Mouse (Mus musculus): Measurements from ENCODE around the gene Hmgn2. TPM values are rescaled to one million over a fixed set of nuclear protein-coding genes. Genes with fewer than 3 reads are reported as not detected.
A peak's percentile ranks its signal among the peaks of the same experiment; 100 is the strongest.
"Not testable (repeated sequence)": the region's sequence is repeated elsewhere in the genome, so short reads cannot be mapped to it uniquely, and the experiment has no call there.

Gene Hmgn2
- polyA plus RNA-seq, 1 experiment from 2014 or later, result 2,841 TPM

DNA sequence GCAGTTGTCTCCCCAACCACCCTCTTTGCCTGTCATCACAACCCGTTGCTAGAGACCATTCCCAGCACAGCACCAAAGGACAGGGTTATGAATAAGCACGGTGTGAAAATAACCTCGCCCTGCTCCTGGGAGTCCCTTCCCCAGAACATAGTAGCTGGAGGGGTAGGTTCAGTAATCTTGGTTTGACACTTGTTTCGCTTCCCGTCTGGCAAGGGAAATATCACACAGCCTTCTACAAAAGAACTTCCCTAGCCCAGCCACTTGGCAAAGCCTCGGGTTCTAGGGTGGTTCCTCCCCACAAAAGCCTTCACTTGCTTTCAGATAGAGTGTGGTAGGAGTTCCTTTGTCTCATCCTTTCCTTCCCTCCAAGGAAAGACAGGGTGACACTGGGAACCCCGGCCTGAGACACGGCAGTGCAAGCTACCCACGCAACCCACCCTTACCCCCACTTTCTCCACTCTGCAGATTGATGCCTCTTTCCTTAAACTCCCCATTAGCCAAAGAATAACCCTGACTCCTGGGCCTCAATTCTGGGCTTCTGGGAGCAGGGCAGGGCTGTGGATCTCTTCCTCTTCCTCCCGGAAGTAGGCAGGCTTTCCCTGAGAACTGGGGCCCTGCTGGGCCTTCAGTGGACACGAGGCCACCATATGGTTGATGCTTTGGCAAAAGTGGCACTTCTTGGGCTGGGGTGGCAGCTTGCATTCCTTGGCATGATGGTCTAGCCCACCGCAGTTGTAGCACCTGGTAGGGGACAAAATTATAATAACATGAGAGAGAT lies 37.3 kb upstream of the Hmgn2 start:
- Histone ChIP-seq H3K27ac (ENCODE audit: low read length) (no peak overlapping the region), H3K4me2 (ENCODE audit: low read depth, low read length) (no peak overlapping the region), H3K4me1 (replicated peaks; ENCODE audit: control insufficient read depth, insufficient read depth, low read length) (peaks cover 4% of the 10 kb centered on the region), H3K4me3 (ENCODE audit: low read length) (no peak overlapping the region), H3K9me3 (ENCODE audit: control insufficient read depth, low read length) (no peaks in the 10 kb centered on the region), H3K36me3 (ENCODE audit: control insufficient read depth, insufficient read depth, low read length) (no peaks in the 10 kb centered on the region), H3K27me3 (ENCODE audit: control insufficient read depth, insufficient read depth, low read depth, low read length) (no peaks in the 10 kb centered on the region), H3K9ac (ENCODE audit: low read length) (no peak overlapping the region)
- WGBS, result 76% methylated on average over 12 of the region's 12 CpGs
- ATAC-seq (ENCODE audit: low read depth), result no peak

GRCm38 (mm10) chr4:134002903-134003302 lies 34.5 kb upstream of the Hmgn2 start:
- Histone ChIP-seq H3K36me3 (ENCODE audit: control insufficient read depth, insufficient read depth, low read length) (no peaks in the 10 kb centered on the region), H3K9me3 (ENCODE audit: control insufficient read depth, low read length) (no peaks in the 10 kb centered on the region), H3K4me1 (replicated peaks; ENCODE audit: control insufficient read depth, insufficient read depth, low read length) (peaks cover 11% of the 10 kb centered on the region), H3K9ac (ENCODE audit: low read length) (no peak overlapping the region), H3K27ac (ENCODE audit: low read length) (no peak overlapping the region), H3K4me2 (ENCODE audit: low read depth, low read length) (no peak overlapping the region), H3K27me3 (ENCODE audit: control insufficient read depth, insufficient read depth, low read depth, low read length) (no peaks in the 10 kb centered on the region), H3K4me3 (ENCODE audit: low read length) (no peak overlapping the region)
- ATAC-seq (ENCODE audit: low read depth), result no peak
- WGBS, result 57% methylated on average over 5 of the region's 5 CpGs

- Histone ChIP-seq H3K4me1 (replicated peaks; ENCODE audit: control insufficient read depth, insufficient read depth, low read length) (peaks cover 11% of the 10 kb centered on the region), H3K27ac (ENCODE audit: low read length) (no peak overlapping the region), H3K4me3 (ENCODE audit: low read length) (no peak overlapping the region), H3K9me3 (ENCODE audit: control insufficient read depth, low read length) (no peaks in the 10 kb centered on the region), H3K4me2 (ENCODE audit: low read depth, low read length) (no peak overlapping the region), H3K9ac (ENCODE audit: low read length) (no peak overlapping the region), H3K27me3 (ENCODE audit: control insufficient read depth, insufficient read depth, low read depth, low read length) (no peaks in the 10 kb centered on the region), H3K36me3 (ENCODE audit: control insufficient read depth, insufficient read depth, low read length) (no peaks in the 10 kb centered on the region)
- 52% methylated on average over 4 of the region's 4 CpGs for WGBS
- no peak for ATAC-seq (ENCODE audit: low read depth)
Observed at GRCm38 (mm10) chr4:134002246-134002645, 33.8 kb upstream of the Hmgn2 start.

- no peak overlapping the region for H3K4me2 ChIP-seq (ENCODE audit: low read depth, low read length)
- no peak overlapping the region for H3K9ac ChIP-seq (ENCODE audit: low read length)
- H3K4me1 ChIP-seq (replicated peaks; ENCODE audit: control insufficient read depth, insufficient read depth, low read length), result peaks cover 11% of the 10 kb centered on the region
- no peaks in the 10 kb centered on the region for H3K36me3 ChIP-seq (ENCODE audit: control insufficient read depth, insufficient read depth, low read length)
- no peak for ATAC-seq (ENCODE audit: low read depth)
- WGBS, result 47% methylated on average over 10 of the region's 10 CpGs
- H3K27me3 ChIP-seq (ENCODE audit: control insufficient read depth, insufficient read depth, low read depth, low read length), result no peaks in the 10 kb centered on the region
- no peaks in the 10 kb centered on the region for H3K9me3 ChIP-seq (ENCODE audit: control insufficient read depth, low read length)
- no peak overlapping the region for H3K27ac ChIP-seq (ENCODE audit: low read length)
- no peak overlapping the region for H3K4me3 ChIP-seq (ENCODE audit: low read length)
Observed at GRCm38 (mm10) chr4:134001710-134002109, 33.3 kb upstream of the Hmgn2 start.

GRCm38 (mm10) chr4:134000466-134001438 lies 32.3 kb upstream of the Hmgn2 start, which contains the start of gene Dhdds:
Gene Dhdds (minus strand): TSS chr4:134000918.
- Histone ChIP-seq H3K9me3 (ENCODE audit: control insufficient read depth, low read length) (no peaks in the 10 kb centered on the region), H3K27ac (ENCODE audit: low read length) (0 out of 2 replicates have a peak within 1 kb of the TSS, but pooled peaks have one; percentile 23)
- WGBS, result 1% methylated on average over 49 of the region's 49 CpGs

GRCm38 (mm10) chr4:133994697-133995096 lies 26.2 kb upstream of the Hmgn2 start:
- H3K4me3 ChIP-seq (ENCODE audit: low read length), result no peak overlapping the region
- no peak overlapping the region for H3K4me2 ChIP-seq (ENCODE audit: low read depth, low read length)
- H3K27me3 ChIP-seq (ENCODE audit: control insufficient read depth, insufficient read depth, low read depth, low read length), result no peaks in the 10 kb centered on the region
- no peaks in the 10 kb centered on the region for H3K9me3 ChIP-seq (ENCODE audit: control insufficient read depth, low read length)
- H3K27ac ChIP-seq (ENCODE audit: low read length), result no peak overlapping the region
- H3K9ac ChIP-seq (ENCODE audit: low read length), result no peak overlapping the region
- no peak for ATAC-seq (ENCODE audit: low read depth)
- peaks cover 3% of the 10 kb centered on the region for H3K4me1 ChIP-seq (replicated peaks; ENCODE audit: control insufficient read depth, insufficient read depth, low read length)
- 83% methylated on average over 8 of the region's 8 CpGs for WGBS
- H3K36me3 ChIP-seq (ENCODE audit: control insufficient read depth, insufficient read depth, low read length), result peaks cover 23% of the 10 kb centered on the region

More at GRCm38 (mm10) chr4:134000466-134001438, 32.3 kb upstream of the Hmgn2 start, which contains the start of gene Dhdds:
- peak; percentile 99 for ATAC-seq (ENCODE audit: low read depth)
- peak within 1 kb of the TSS; percentile 87 for H3K9ac ChIP-seq (ENCODE audit: low read length)
- H3K36me3 ChIP-seq (ENCODE audit: control insufficient read depth, insufficient read depth, low read length), result no peaks in the 10 kb centered on the region
- H3K4me1 ChIP-seq (replicated peaks; ENCODE audit: control insufficient read depth, insufficient read depth, low read length), result peaks cover 11% of the 10 kb centered on the region
- H3K27me3 ChIP-seq (ENCODE audit: control insufficient read depth, insufficient read depth, low read depth, low read length), result no peaks in the 10 kb centered on the region
- peak within 1 kb of the TSS; percentile 80 for H3K4me2 ChIP-seq (ENCODE audit: low read depth, low read length)
- H3K4me3 ChIP-seq (ENCODE audit: low read length), result peak within 1 kb of the TSS; percentile 73

DNA sequence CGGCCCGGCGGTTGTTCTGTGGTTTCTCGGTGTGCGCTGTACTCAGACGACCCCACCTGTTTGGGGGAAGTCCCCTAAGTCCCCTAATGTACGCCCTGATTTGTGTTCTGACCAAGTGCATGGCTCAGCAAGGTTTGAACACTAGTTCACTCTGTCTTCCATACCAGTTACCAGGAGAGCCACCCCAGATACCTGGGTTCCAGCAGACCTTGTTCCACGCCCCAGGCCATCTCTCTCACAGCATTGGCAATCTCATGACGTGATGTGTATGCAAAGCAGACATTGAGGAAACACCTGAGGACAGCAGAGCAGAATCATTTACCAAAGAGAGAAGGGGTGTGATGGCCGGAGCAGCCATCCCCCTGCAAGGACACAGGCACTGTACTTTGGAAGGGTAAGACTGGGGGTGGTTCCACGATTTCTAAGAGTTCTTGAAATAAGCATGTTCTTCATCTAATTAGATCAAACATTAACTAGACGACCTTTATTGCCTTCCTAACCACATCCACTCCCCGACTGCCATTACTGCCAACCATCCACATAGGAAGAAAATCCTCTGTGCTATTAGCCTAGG lies 22.7 kb upstream of the Hmgn2 start:
- Histone ChIP-seq H3K9me3 (ENCODE audit: control insufficient read depth, low read length) (no peaks in the 10 kb centered on the region), H3K4me2 (ENCODE audit: low read depth, low read length) (no peak overlapping the region), H3K36me3 (ENCODE audit: control insufficient read depth, insufficient read depth, low read length) (peaks cover 36% of the 10 kb centered on the region), H3K27ac (ENCODE audit: low read length) (no peak overlapping the region), H3K4me1 (replicated peaks; ENCODE audit: control insufficient read depth, insufficient read depth, low read length) (no peaks in the 10 kb centered on the region), H3K27me3 (ENCODE audit: control insufficient read depth, insufficient read depth, low read depth, low read length) (no peaks in the 10 kb centered on the region), H3K4me3 (ENCODE audit: low read length) (no peak overlapping the region), H3K9ac (ENCODE audit: low read length) (no peak overlapping the region)
- ATAC-seq (ENCODE audit: low read depth), result no peak
- WGBS, result 85% methylated on average over 13 of the region's 13 CpGs

DNA sequence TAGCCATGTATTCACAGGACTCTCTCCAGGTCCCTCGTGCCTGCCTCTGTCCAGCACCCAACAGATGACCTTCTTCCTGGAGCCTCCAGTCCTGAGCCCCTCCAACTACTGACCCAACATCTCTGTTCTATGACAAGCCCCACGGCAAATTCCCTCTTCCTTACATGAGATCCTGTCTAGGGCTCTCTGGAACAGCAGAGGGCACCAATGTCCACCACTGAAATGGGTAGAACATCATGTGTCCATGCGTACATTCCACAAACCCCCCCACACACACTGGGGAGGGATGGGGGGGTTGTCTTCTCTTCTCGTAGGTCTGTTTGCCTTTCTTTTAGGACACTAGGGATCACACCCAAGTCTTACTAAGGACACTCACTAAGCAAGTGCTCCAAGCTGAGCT lies 21.6 kb upstream of the Hmgn2 start:
- H3K4me3 ChIP-seq (ENCODE audit: low read length), result no peak overlapping the region
- H3K36me3 ChIP-seq (ENCODE audit: control insufficient read depth, insufficient read depth, low read length), result peaks cover 36% of the 10 kb centered on the region
- H3K27me3 ChIP-seq (ENCODE audit: control insufficient read depth, insufficient read depth, low read depth, low read length), result no peaks in the 10 kb centered on the region
- no peak overlapping the region for H3K4me2 ChIP-seq (ENCODE audit: low read depth, low read length)
- H3K27ac ChIP-seq (ENCODE audit: low read length), result no peak overlapping the region
- H3K9me3 ChIP-seq (ENCODE audit: control insufficient read depth, low read length), result no peaks in the 10 kb centered on the region
- H3K9ac ChIP-seq (ENCODE audit: low read length), result no peak overlapping the region
- 57% methylated on average over 4 of the region's 4 CpGs for WGBS
- no peaks in the 10 kb centered on the region for H3K4me1 ChIP-seq (replicated peaks; ENCODE audit: control insufficient read depth, insufficient read depth, low read length)
- ATAC-seq (ENCODE audit: low read depth), result no peak

- peaks cover 30% of the 10 kb centered on the region for H3K36me3 ChIP-seq (ENCODE audit: control insufficient read depth, insufficient read depth, low read length)
- H3K27me3 ChIP-seq (ENCODE audit: control insufficient read depth, insufficient read depth, low read depth, low read length); H3K4me3 ChIP-seq (ENCODE audit: low read length); H3K4me2 ChIP-seq (ENCODE audit: low read depth, low read length); H3K4me1 ChIP-seq (replicated peaks; ENCODE audit: control insufficient read depth, insufficient read depth, low read length); H3K9ac ChIP-seq (ENCODE audit: low read length); H3K9me3 ChIP-seq (ENCODE audit: control insufficient read depth, low read length); H3K27ac ChIP-seq (ENCODE audit: low read length); ATAC-seq (ENCODE audit: low read depth): not testable (repeated sequence)
- WGBS, result 88% methylated on average over 7 of the region's 8 CpGs
Observed at GRCm38 (mm10) chr4:133988289-133988688, 19.8 kb upstream of the Hmgn2 start.

All from lung, embryonic 16.5 days (tissue).